22 mouse cellular contexts compared by ENCODE assay signal in genomic region chr19:24431381-24431780, GRCm38 (mm10).
"Had no signal": no experiment of that assay in that cellular context is flagged by ENCODE, and none has a peak within 500 bp of the region (broad histone marks: within the 10 kb centered on the region; RNA-seq: fewer than 3 reads in every experiment).

No protein-coding gene starts in this region.

- H3K9me3 ChIP-seq: lung, embryonic 15.5 days; megakaryocyte, embryonic 14.5 days; midbrain, embryonic 13.5 days; midbrain, embryonic 15.5 days; neural tube, embryonic 12.5 days; stomach, embryonic 15.5 days had no signal

- H3K36me3 ChIP-seq: lung, embryonic 15.5 days; midbrain, embryonic 13.5 days; midbrain, embryonic 15.5 days; neural tube, embryonic 12.5 days; stomach, embryonic 15.5 days had no signal

- H3K4me1 ChIP-seq: lung, embryonic 15.5 days; midbrain, embryonic 13.5 days; midbrain, embryonic 15.5 days; neural tube, embryonic 12.5 days; stomach, embryonic 15.5 days had no signal

- H3K27me3 ChIP-seq: lung, embryonic 15.5 days; megakaryocyte, embryonic 14.5 days; midbrain, embryonic 13.5 days; midbrain, embryonic 15.5 days; neural tube, embryonic 12.5 days; stomach, embryonic 15.5 days had no signal

- DNase-seq: liver, postnatal 0 days; lung, adult 2 months; lung, postnatal 14 days; lung, postnatal 36 days; retina, postnatal 1 day; right cerebral cortex, adult 18-20 months; right cerebral cortex, postnatal 25 days; right cerebral cortex, postnatal 4 days; spleen, adult 18-20 months; thymus, adult 2 months; thymus, postnatal 25 days; thymus, postnatal 4 days had no signal

- H3K4me3 ChIP-seq: lung, embryonic 15.5 days; megakaryocyte, embryonic 14.5 days; midbrain, embryonic 13.5 days; midbrain, embryonic 15.5 days; neural tube, embryonic 12.5 days; stomach, embryonic 15.5 days had no signal

- H3K27ac ChIP-seq: liver, embryonic 14.5 days; lung, embryonic 15.5 days; macrophage; midbrain, embryonic 13.5 days; midbrain, embryonic 15.5 days; neural tube, embryonic 12.5 days; stomach, embryonic 15.5 days; stomach, postnatal 0 days had no signal

- ATAC-seq: liver, postnatal 0 days; lung, postnatal 0 days; midbrain, embryonic 13.5 days; midbrain, embryonic 15.5 days had no signal
